ENCODE assay signal across 9 mouse cellular contexts in the genomic region with DNA sequence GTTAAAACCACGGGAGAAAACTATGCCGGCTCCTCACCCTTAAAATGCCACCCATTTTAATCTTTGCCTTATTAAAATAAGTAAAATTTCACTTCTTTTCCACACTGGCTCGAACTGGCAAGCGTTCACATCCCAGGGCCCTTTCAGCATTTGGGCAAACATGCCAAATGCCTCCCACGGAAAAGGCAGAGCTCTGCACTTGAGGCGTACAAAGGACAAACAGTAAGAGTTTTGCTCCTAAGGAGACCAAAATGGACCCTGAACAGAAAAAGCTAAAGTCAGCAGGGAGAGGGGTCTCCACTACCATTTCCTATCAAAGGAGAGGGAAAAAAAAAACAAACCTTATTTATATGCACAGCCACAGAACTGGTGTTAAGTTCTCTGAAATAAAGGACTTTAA.
A peak's percentile ranks its signal among the peaks of the same experiment; 100 is the strongest.
DNase-seq lines count a peak whose midpoint lies in the region; ATAC-seq and TF ChIP-seq lines count a peak whose summit lies in the region.
"Had no signal": no experiment of that assay in that cellular context is flagged by ENCODE, and none has a peak within 500 bp of the region (broad histone marks: within the 10 kb centered on the region; RNA-seq: fewer than 3 reads in every experiment).

No protein-coding gene starts in this region.

- ATAC-seq in hindbrain, embryonic 16.5 days, result peak; percentile 59
- no peak for ATAC-seq in neural tube, embryonic 15.5 days (ENCODE audit: low FRiP score)
- no peak for ATAC-seq in CD4-positive, CD25-positive, alpha-beta regulatory T cell, adult 4 months

- H3K36me3 ChIP-seq in hindbrain, embryonic 16.5 days (ENCODE audit: control insufficient read depth, insufficient read depth, low read length), result no peaks in the 10 kb centered on the region
- H3K36me3 ChIP-seq in neural tube, embryonic 15.5 days, result peaks cover 5% of the 10 kb centered on the region; the same call in 1 of the 2 replicates

- no peak for DNase-seq in layer of hippocampus, adult 2 months (ENCODE audit: low spot score in 2 of 2)
- no peak for DNase-seq in layer of hippocampus, adult 9-10 months (ENCODE audit: low spot score)
- peak; percentile 8 for DNase-seq in fibroblast of lung, adult 2 months (ENCODE audit: low read depth)
- no peak for DNase-seq in left cerebral cortex, adult 18-20 months (ENCODE audit: low spot score in 2 of 2)
- DNase-seq in urinary bladder, postnatal 36 days (ENCODE audit: low spot score in 2 of 2), result no peak
- DNase-seq: kidney, adult 2 months had no signal

- no peak for TF ChIP-seq CTCF in layer of hippocampus, adult 2 months (conservative IDR thresholded peaks at IDR 0.05)

- no peaks in the 10 kb centered on the region for H3K9me3 ChIP-seq in hindbrain, embryonic 16.5 days (ENCODE audit: control insufficient read depth, low read length)
- no peaks in the 10 kb centered on the region for H3K9me3 ChIP-seq in neural tube, embryonic 15.5 days (replicated peaks)

- H3K4me2 ChIP-seq in hindbrain, embryonic 16.5 days (ENCODE audit: low read length), result peak overlapping the region; percentile 16; the same call in 1 of the 2 replicates
- no peak overlapping the region for H3K4me2 ChIP-seq in neural tube, embryonic 15.5 days

- no peaks in the 10 kb centered on the region for H3K27me3 ChIP-seq in hindbrain, embryonic 16.5 days (replicated peaks; ENCODE audit: control insufficient read depth, insufficient read depth, low read length)
- H3K27me3 ChIP-seq in neural tube, embryonic 15.5 days (replicated peaks), result no peaks in the 10 kb centered on the region

- WGBS in hindbrain, embryonic 16.5 days, result 41% methylated on average over 6 of the region's 6 CpGs
- WGBS in neural tube, embryonic 15.5 days, result 59% methylated on average over 6 of the region's 6 CpGs

- peak overlapping the region; percentile 2; the same call in 1 of the 2 replicates for H3K4me3 ChIP-seq in layer of hippocampus, adult 2 months
- H3K4me3 ChIP-seq in hindbrain, embryonic 16.5 days (ENCODE audit: low read length), result no peak overlapping the region
- no peak overlapping the region for H3K4me3 ChIP-seq in neural tube, embryonic 15.5 days (replicated peaks)

- peaks cover 29% of the 10 kb centered on the region for H3K4me1 ChIP-seq in hindbrain, embryonic 16.5 days (ENCODE audit: control insufficient read depth, insufficient read depth, low read depth, low read length)
- H3K4me1 ChIP-seq in neural tube, embryonic 15.5 days, result peaks cover 23% of the 10 kb centered on the region

- H3K27ac ChIP-seq in layer of hippocampus, adult 2 months, result 0 out of 2 replicates have a peak overlapping the region, but pooled peaks have one; percentile 19
- H3K27ac ChIP-seq in hindbrain, embryonic 16.5 days (ENCODE audit: low read depth, low read length), result peak overlapping the region; percentile 58
- H3K27ac ChIP-seq in neural tube, embryonic 15.5 days (replicated peaks), result peak overlapping the region; percentile 68

- no peak overlapping the region for H3K9ac ChIP-seq in hindbrain, embryonic 16.5 days (ENCODE audit: low read depth, low read length)
- H3K9ac ChIP-seq in neural tube, embryonic 15.5 days (replicated peaks), result no peak overlapping the region
